Mouse (Mus musculus) retina, postnatal 7 days (tissue): ENCODE results near the gene 4933427D14Rik.

Experiments used
- DNase-seq: peaks from one replicate; pipeline ENCODE4 v3.0.0-alpha.2; 2012; ENCODE audit warnings: low read depth, low spot score

4933427D14Rik gene

DNA sequence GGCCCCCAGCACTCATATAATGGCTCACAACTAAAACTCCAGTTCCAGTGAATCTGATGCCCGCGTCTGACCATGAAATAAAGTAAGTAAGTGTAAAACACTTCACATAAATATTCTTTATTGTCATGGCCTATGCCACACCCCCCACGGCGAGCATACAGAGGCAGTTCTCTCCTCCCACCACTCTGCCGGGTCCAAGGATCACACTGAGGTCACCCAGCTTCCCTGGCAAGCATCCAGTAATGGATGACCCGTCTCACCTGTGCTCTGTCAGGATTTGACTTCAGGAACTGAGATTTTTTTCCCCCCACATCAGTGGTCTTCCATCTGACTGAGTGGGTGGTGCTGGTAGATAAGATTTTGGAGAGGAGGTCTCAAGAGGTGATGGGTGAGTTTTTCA, 67.1 kb downstream of the 4933427D14Rik start:
- DNase-seq: no peak

DNA sequence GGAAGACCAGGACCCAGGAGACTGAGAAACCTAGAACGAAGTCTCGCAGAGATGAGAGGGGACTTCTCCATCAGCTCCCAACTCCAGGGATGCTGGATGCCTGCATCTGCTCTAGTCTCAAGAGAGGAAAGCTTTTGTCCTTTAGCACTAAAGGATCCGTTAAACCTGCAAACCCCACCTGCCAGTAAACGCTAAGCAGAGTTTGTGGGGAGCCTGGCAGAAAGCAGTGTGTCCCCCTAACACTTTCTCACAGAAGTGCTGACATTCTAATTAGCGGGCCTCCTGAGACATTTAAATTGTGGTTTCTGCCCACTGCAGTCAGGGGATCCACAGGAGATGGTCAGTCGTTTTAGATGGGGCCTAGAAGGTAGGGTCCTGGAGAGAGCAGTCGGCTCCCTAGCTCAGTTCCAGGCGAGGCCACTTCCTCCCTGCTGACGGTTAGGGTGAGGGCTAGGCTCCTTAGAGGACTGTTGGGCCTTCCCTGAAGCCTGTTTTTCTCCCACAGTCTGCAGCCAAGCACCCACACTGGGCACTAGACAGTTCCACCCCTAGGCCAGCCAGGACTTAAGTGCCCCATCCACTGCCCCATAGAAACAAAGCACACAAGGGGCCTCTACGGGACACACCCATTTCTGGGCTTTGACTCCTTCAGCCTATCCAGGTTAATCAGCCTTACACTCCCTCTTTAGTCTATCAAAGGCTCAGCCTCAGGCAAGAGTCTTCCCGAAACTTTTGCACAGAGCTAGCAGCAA, 70.9 kb downstream of the 4933427D14Rik start:
- no peak for DNase-seq

DNA sequence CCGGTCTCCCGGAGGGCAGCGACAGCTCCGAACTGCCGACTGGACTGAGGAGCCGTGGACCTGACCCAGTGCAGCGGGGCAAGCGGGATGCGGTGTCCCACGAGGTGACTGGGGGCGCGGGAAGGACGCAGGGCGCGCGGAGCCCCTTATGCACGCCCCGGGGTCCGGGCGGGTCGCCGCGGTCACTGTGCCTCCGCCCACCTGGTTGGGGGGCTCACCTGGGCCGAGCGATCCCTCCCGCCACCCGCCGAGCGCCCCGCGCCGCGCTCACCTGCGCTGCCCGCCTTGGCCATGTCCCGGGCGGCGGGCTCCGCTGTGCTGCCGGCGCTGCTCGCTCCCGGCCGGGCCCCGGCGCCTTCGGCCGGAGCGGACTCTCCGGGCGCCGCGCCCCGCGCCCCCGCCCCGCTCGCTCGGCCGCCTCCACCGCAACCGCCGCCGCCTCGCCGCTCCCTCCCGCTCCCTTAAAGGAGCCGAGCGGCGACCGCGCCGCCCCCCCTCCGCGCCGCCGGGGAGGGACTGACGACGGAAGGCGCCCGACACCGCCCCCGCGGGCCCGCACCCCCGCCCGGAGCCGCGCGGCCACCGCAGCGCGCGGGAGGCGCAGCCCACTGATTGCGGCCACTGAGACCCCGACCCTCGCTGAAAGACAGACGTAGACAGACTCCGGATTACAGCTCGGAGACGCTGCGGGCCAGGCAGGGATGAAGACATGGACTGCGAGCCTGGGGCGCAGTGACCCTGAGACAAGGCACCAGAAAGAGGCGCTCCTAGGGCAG, 71.7 kb downstream of the 4933427D14Rik start, which contains the start of gene Pitpnm3:
Gene Pitpnm3, minus strand, starts transcription at position 396 of the 776 bp plus-strand sequence.
- peak; percentile 50 for DNase-seq

DNA sequence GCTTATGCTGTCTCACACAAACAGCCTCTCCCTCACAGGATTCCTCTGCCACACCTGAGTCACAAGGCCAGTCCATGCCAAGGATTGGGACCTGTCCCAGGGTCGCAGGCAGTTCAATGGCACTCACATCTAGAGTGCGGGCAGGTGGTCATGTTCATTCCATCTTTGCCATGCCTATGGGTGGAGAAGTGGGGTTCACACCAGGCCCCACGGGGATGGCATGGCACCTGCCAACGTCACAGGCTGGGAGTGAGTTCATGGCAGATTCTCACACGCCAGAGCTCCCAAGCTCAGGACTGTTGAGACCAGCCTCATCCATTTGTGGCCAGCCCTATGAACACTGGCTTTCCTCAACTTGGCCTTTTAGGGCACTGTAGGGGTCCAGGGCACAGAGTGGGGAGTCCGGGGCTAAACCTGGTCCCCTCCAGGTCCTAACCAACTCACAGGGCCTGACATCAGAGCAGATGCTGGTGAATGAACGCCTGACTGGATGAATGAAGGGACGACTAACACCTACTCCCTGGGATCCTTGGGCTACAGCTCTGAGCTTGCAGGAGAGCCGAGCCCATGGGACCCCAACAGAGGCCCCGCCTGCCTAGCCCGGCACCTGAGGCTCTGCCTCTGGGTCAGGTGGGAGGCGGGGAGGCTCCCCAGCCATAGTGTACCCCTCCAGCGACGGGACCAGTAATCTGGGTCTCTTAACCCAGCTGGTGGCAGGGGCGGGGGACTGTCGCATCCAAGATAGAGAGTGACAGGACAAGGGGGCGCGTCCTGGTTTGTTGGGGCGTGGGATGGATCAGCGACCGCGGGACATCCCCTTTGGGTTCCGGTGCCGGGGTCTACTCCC, 72.5 kb downstream of the 4933427D14Rik start:
- no peak for DNase-seq

DNA sequence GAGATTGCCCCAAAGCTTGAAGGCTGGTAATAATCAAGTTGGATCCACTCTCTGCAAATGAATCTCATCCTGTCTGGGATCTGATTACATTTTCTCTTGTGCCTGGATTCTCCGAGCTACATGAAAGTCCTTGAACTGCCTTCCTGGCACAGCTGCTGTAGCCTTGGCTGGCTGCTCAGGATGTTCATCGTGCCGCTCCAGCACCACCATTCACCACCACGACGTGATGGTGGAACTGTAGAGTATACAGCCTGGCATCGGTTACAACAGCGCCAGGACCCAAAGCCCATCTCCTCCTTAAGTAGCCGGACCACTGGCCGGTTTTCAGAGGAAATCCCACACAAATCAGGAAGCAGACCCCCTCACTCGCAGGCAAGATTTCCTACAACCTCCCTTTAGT, 74.2 kb downstream of the 4933427D14Rik start:
- DNase-seq: no peak

DNA sequence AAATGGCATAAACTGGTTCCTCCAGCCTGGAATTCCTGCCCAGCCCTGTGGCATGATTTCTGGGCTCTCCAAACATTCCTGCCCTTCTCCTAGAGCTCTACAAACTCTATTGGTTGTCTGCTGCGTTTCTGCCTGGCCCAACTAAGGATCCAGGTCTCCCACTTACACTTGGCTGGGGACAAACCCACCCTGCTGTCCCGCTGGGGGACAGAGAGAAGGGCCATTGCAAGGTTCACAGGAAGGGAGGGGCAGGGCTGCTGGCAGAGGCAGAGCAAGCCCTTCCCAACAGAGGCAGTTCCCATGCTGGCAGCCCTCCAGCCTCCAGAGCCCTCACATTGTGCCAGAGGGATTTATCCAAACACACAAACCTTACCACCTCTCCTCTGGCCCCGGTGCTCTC, 75.0 kb downstream of the 4933427D14Rik start:
- DNase-seq: no peak

DNA sequence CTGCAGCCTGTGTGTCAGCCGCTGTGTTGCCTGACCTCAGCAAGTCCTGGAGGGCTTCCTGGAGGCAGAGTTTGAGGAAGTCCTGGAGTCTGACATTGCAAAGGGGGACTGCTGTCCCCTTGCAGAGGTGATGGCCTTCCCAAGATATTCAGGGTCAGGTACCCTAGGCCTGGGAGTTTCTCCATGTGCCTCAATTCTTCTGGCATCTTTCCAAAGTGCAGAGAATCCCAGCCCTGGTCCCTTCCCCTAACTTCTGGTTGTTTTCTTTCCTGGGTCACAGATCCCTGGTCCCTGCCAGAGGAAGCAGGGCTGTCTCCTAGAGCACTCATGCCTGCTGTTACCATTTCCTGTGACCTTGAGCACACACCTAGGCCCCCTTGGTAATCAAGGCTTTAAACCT, 75.6 kb downstream of the 4933427D14Rik start:
- no peak for DNase-seq

DNA sequence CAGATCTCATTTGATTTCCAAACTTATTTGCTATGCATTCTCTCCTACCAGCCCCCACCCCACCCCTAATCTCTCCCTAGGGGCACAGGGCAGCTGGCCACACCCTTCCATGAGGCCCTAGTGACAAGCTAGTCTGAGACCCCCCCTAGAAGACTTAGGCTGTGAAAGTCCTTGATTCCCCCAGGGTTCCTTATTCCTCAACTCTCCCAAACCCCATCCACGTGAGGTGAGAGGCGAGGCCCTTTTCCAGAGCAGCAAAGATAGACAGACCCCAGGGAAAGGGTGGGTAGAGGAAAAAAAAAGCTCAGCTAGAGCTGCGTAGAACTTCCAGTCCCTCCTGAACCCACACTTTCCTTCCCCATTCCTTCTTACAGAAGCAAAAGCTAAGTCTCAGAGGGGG, 76.4 kb downstream of the 4933427D14Rik start:
- DNase-seq: no peak

DNA sequence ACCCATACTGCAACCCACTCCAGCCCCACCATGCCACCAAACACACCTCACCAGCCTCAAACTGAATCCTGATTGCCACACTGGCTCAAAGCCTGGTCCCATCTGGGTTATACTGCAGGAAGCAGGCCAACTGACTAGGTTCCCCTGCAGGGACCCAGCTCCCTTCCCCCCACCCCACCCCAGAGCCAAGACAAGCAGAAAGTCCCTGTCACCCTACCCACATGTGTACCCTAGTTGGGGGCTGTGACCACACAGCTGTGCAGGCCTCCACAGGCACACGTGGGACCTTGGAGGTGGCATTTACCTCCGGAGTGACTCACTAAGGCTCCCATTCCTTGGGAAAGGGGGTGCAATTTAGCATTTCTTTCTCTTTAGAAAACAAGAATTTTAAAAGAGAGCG, 76.8 kb downstream of the 4933427D14Rik start:
- no peak for DNase-seq

DNA sequence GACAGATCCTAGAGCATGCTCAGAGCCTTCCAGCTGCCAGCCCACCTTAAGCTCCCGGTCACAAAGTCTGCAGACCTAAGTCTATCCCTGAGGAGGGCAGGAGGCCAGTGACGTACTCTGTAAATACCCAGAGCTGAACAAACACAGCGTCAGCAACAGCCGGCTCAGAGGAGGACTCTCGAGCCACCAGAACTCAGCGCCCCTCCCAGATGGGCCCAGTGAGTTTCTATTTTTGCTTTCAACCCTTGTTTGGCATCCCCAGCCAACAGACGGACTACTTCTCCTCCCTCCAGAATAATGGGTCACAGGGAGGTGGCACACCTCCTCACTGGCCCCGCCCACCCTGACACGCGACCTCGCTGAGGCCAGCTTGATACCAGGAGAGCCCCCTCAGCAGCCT, 77.2 kb downstream of the 4933427D14Rik start:
- DNase-seq: peak; percentile 86

DNA sequence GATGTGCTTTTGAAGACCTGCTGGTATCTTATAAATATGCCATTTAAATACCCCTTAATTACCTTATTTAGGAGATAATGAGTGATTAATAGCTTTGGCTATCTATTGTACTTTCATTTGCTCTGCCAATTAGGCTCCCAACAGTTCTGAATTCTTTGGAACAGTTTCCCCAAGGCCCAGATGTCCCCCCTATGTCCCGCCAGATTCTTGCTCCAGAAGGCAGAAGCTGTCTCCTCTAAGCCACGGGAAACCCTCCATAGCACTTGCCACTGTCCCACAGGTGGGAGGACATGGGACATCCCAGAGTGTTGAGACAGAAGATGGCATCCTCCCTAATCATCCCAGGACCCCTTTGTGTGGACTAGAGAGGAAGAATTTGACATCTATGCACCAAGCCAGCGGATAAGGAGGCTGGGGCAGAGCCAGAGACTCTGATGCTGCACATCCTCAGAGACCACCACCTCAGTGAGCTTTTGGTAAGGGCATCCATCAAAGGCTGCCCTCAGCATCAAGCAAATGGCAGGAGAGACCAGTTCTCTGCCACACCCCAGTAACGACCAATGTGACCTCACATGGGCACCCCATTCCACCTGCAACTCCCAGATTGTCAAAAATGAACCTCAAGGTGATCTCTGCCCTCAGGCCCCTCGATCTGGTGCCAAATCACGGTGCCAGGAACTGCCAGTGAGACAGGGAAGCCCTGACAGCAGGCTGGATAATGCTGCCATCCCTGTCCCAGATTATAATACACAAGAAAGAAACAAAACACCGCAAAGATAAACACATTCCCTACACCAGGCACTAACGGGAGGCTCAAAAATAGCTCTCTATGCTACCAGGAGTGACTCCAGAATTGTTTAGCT, 78.0 kb downstream of the 4933427D14Rik start:
- no peak for DNase-seq

DNA sequence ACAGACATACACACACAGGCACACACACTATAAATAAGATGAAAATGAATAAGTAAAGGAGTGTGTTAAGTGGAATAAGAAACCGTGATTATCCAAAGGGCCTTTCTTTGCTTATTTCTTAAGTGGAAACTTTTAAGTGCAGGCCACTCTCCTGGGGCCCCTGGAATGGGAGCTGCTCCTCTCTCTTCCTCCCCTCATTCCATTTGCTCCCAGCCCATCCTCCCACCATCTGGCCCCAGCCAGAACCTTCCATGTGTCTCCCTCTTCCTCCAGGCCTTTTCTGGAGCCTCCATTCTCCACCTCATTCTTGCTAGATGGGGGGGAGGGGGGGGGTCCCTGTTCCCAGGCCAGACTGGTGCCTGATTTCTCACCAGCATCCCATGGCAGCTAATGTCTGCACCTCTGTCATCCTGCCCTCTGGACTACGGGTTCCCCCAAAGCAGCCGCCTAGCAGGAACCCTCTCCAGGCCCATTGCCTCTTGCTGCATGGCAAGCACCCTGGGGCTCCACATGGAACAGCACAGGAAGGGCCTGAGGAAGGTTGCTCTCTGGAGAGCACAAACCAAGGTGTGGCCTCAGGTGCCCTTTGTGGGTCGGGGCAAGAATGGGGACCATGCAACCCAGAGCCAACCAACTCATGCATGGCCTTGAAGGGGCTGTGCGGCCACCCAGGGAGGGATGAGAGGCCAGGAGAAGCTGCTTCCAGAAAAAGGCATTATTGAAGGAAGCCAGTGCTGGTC, 79.6 kb downstream of the 4933427D14Rik start:
- no peak for DNase-seq

DNA sequence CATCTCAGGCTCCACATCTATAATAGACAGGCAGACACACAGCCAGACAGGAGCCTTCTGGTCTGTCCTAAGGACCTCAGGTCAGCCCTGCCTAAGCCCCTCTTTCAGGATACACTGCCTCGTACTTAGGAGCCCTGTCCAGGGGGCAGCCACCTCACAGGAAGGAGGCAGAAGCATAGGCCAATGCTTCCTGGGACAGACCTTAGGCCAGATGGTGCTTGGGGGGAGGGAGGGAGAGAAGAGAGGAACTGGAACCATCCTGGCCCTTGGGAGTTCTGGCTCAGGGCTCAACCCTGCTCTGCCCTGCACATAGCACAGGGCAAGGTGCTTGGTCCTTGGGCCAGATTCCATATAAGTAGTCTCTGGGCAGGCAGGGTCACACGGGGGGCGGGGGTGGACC, 81.5 kb downstream of the 4933427D14Rik start:
- DNase-seq: no peak

DNA sequence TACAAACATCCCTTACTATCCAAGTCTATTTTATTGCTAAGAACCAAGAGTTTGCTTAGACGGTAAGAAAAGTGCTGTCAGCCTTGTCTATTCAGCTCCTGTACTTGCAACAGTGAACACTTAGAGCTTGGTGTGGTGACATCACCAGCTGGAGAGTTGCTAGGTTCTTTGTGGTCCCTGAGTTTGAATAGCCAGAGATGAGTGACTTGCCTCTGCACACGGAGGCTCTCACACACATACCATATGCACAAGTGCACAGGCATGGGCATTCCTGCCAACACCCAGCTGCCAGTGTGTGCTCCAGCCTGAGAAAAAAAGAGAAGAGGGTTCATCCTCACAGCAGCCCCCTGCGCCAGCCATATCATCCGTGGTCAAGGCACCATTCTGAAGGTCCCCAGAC, 83.7 kb downstream of the 4933427D14Rik start:
- DNase-seq: no peak

DNA sequence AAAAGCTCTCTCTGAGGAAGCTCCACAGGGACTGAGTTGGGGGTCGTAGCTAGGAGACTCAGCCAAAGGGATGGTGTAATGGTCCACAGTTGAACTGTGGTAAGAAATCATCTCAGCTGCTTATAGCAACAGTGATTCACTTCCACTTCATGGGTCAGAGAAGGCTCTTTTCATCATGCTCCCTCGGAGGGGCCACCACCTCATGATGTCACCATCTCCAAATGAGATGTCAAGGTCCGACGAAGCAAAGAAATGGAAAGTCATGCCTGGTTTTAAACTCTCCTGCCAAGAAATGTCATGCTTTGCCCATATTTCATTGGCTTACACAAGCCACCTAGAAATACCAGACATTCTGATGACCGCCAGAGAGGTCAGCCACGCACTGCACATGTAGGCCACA, 86.9 kb downstream of the 4933427D14Rik start:
- DNase-seq: no peak

DNA sequence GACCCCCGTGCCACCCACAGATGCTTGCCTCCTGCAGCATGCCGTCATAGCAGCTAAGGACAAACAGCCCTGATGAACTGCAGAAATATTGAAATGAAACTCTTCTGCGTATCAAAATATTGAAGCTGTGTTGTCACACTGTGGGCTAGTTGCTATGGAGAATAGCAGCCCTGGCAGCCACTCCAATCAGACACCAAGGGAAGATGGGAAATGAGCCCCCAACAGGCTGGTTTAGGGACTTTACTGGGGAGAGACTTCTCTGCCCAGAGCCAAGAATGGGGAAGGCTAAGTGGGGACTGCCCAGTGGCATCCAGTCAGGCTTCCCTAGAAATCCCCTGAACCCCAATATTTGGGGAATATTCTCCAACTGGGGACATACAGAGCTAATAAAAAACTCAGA, 88.6 kb downstream of the 4933427D14Rik start:
- DNase-seq: no peak

DNA sequence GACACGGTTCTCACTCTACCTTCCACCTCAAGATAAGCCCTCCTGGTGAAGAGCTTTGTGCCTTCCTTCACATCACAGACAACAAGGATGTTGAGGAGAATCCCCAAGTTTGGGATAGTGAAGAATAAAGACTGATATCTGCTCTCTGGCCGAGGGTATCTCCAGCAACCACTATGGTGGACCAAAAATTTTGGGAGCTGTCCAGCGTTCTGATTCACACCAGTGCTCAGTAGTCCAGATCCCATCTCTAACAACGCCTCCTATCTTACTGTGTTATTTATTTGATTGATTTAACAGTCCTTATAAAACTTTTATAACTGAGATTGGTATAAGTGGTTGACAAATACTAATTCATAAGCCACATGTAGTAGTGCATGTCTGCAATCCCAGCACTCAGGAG, 94.0 kb downstream of the 4933427D14Rik start:
- no peak for DNase-seq

DNA sequence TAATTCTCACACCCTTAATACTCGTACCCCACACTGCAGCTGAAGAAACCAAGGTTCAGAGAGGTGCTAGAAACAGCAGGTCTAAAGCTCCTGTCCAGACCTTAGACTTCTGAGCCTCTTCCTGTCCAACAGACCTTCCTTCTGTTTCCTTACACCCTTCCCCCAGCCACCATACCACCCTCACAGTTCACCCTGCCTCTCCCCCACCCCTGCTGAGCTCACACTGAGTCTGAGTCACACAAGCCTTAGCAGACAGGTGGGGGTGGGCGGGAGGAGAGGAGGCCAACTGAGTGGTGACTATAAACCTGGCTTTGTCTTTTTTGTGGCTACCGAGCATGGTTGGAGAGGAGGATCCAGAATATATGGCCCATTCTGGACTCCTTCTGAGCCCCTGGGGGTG, 96.5 kb downstream of the 4933427D14Rik start:
- no peak for DNase-seq

DNA sequence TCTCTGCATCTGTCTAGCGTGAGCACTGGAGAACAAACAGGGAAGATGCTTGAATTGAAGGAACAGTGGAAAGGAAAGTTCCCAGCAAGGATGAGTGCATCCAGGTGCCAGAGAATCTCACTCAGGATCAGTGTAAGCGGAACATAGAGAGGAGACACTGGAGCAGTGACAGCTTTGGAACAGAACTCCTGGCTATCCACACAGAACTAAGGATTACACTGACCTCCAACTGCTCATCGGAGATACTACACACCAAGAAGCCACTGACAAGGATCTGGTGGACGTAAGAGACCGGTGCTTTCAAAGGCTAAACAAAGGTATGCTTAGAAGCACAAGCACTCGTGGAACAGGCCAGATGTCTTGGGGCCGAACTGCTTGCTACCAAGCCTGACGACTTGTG, 103.0 kb downstream of the 4933427D14Rik start:
- no peak for DNase-seq
